Mouse (Mus musculus): Measurements from ENCODE around the gene Cnot6l.

DNA sequence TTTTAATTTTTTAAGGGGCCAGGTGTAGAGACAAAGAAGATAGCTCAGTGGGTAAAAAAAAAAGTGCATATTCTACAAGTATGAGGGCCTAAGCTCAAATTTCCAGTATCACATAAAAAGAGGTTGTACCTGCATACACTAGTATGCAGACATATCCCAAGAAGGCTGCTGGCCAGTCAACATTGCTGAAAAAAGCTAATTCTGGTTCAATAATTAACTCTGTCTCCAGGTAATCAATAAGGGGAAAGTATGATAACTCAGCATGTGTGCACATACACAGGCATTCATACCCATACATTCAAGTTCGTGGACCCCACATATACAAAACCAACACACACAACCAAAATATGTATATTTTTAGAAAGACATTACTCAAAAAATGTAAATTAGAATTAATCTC, 59.3 kb downstream of the Cnot6l start:
- TF ChIP-seq RCOR1 (conservative IDR thresholded peaks at IDR 0.05; ENCODE audit: low read depth, low read length) (no peak), TCF12 (IDR thresholded peaks at IDR 0.05; ENCODE audit: low read depth, low read length) (no peak), ETS1 (conservative IDR thresholded peaks at IDR 0.05; ENCODE audit: low read depth, low read length) (no peak), CTCF (conservative IDR thresholded peaks at IDR 0.05 in 1 of 2, IDR thresholded peaks at IDR 0.05 in 1 of 2; ENCODE audit: low read depth in 2 of 2, low read length in 2 of 2) (no peak), CHD1 (IDR thresholded peaks at IDR 0.05; ENCODE audit: low read depth, low read length) (no peak), POLR2A (IDR thresholded peaks at IDR 0.05; ENCODE audit: low read depth, low read length) (no peak), EP300 (IDR thresholded peaks at IDR 0.05; ENCODE audit: low read length) (no peak), ZC3H11A (IDR thresholded peaks at IDR 0.05; ENCODE audit: low read depth, low read length) (no peak), POLR2AphosphoS2 (IDR thresholded peaks at IDR 0.05; ENCODE audit: low read depth, low read length) (no peak)

Measured in CH12.LX (cell line).